Comparison of ENCODE assay signal across 8 mouse cellular contexts in genomic region chr10:82127850-82128401, GRCm38 (mm10). TPM values are rescaled to one million over a fixed set of nuclear protein-coding genes. Genes with fewer than 3 reads are reported as not detected.
DNase-seq lines count a peak whose midpoint lies in the region; ATAC-seq and TF ChIP-seq lines count a peak whose summit lies in the region.

Gene AU041133, plus strand, starts transcription at chr10:82128013.

- H3K4me3 ChIP-seq in bone marrow macrophage, adult 2 months (ENCODE audit: insufficient read depth, low read length): peak within 1 kb of the TSS; percentile 64
- peak within 1 kb of the TSS; percentile 57 for H3K4me3 ChIP-seq in embryonic fibroblast, embryonic 13.5 days (ENCODE audit: insufficient read depth, low read length)
- peak within 1 kb of the TSS; percentile 75 for H3K4me3 ChIP-seq in kidney, embryonic 14.5 days (ENCODE audit: low read length)
- H3K4me3 ChIP-seq in limb, embryonic 15.5 days: peak within 1 kb of the TSS; percentile 70

- TF ChIP-seq CTCF in bone marrow macrophage, adult 2 months (IDR thresholded peaks at IDR 0.05; ENCODE audit: low read depth, low read length): no peak
- no peak for TF ChIP-seq CTCF in embryonic fibroblast, embryonic 13.5 days (IDR thresholded peaks at IDR 0.05; ENCODE audit: borderline replicate concordance, insufficient read depth, low read length)

- WGBS in kidney, embryonic 14.5 days: 2% methylated on average over 41 of the region's 41 CpGs
- WGBS in limb, embryonic 15.5 days: 3% methylated on average over 41 of the region's 41 CpGs

- peaks cover 44% of the 10 kb centered on the region for H3K9me3 ChIP-seq in kidney, embryonic 14.5 days (ENCODE audit: control insufficient read depth, low read length)
- H3K9me3 ChIP-seq in limb, embryonic 15.5 days: peaks cover 12% of the 10 kb centered on the region

- no peaks in the 10 kb centered on the region for H3K27me3 ChIP-seq in kidney, embryonic 14.5 days (ENCODE audit: control insufficient read depth, insufficient read depth, low read length)
- no peaks in the 10 kb centered on the region for H3K27me3 ChIP-seq in limb, embryonic 15.5 days

- H3K9ac ChIP-seq in kidney, embryonic 14.5 days (ENCODE audit: low read depth, low read length): peak within 1 kb of the TSS; percentile 73
- peak within 1 kb of the TSS; percentile 53 for H3K9ac ChIP-seq in limb, embryonic 15.5 days

- 0 out of 2 replicates have a peak, but pooled peaks cover 2% of the 10 kb centered on the region for H3K4me1 ChIP-seq in bone marrow macrophage, adult 2 months (ENCODE audit: control insufficient read depth, insufficient read depth, low read length)
- no peaks in the 10 kb centered on the region for H3K4me1 ChIP-seq in embryonic fibroblast, embryonic 13.5 days (ENCODE audit: control insufficient read depth, insufficient read depth, low read length)
- no peaks in the 10 kb centered on the region for H3K4me1 ChIP-seq in kidney, embryonic 14.5 days (ENCODE audit: control insufficient read depth, insufficient read depth, low read length)
- no peaks in the 10 kb centered on the region for H3K4me1 ChIP-seq in limb, embryonic 15.5 days

- peak; percentile 94 for DNase-seq in A20 (ENCODE audit: low read depth, low spot score)
- DNase-seq in heart, adult 9 months (ENCODE audit: low spot score in 2 of 2): peak; percentile 83 to 90
- DNase-seq in monocyte, adult 2 months (ENCODE audit: low read depth in 1 of 2, low spot score in 2 of 2): peak; percentile 36 to 54
- DNase-seq in spleen, postnatal 36 days (ENCODE audit: low spot score in 2 of 2): peak; percentile 83 to 86

- H3K4me2 ChIP-seq in kidney, embryonic 14.5 days (replicated peaks; ENCODE audit: low read depth, low read length): peak within 1 kb of the TSS; percentile 50
- H3K4me2 ChIP-seq in limb, embryonic 15.5 days: peak within 1 kb of the TSS; percentile 54

- ATAC-seq in kidney, embryonic 14.5 days (ENCODE audit: low FRiP score, low TSS enrichment): peak; percentile 99
- ATAC-seq in limb, embryonic 15.5 days (ENCODE audit: insufficient number of reproducible peaks, low FRiP score, low TSS enrichment, low read depth): peak; percentile 97

- no peaks in the 10 kb centered on the region for H3K36me3 ChIP-seq in kidney, embryonic 14.5 days (ENCODE audit: control insufficient read depth, insufficient read depth, low read length)
- H3K36me3 ChIP-seq in limb, embryonic 15.5 days: peaks cover 7% of the 10 kb centered on the region; the same call in 1 of the 2 replicates

- no peak for TF ChIP-seq POLR2A in bone marrow macrophage, adult 2 months (IDR thresholded peaks at IDR 0.05; ENCODE audit: borderline replicate concordance, low read depth, low read length)
- TF ChIP-seq POLR2A in embryonic fibroblast, embryonic 13.5 days (IDR thresholded peaks at IDR 0.05; ENCODE audit: low read depth, low read length): peak; percentile 93

- H3K27ac ChIP-seq in bone marrow macrophage, adult 2 months (ENCODE audit: insufficient read depth, low read depth, low read length): 0 out of 2 replicates have a peak within 1 kb of the TSS, but pooled peaks have one; percentile 1
- H3K27ac ChIP-seq in embryonic fibroblast, embryonic 13.5 days (ENCODE audit: insufficient read depth, low read length): no peak within 1 kb of the TSS
- peak within 1 kb of the TSS; percentile 63; the same call in 1 of the 2 replicates for H3K27ac ChIP-seq in kidney, embryonic 14.5 days (ENCODE audit: low read depth, low read length)
- peak within 1 kb of the TSS; percentile 85 for H3K27ac ChIP-seq in limb, embryonic 15.5 days

RNA-seq across cellular contexts. Expression of gene AU041133, which starts in this region (rescaled TPM):
- polyA plus RNA-seq in bone marrow macrophage, adult 2 months (2012; ENCODE audit: insufficient read depth, insufficient read length, missing spikeins): 1.5 and 1.9 TPM in 2 replicates
- polyA plus RNA-seq in embryonic fibroblast, embryonic 13.5 days (2011; ENCODE audit: insufficient read length, low read depth, missing spikeins): 4.0 and 4.5 TPM in 2 replicates
- polyA plus RNA-seq in kidney, embryonic 14.5 days (2014; fragmentation: Nextera tagmentation; extraction: Ambion mirVana): 6.2 and 10.6 TPM in 2 replicates
- 4.8 and 5.5 TPM in 2 replicates for polyA plus RNA-seq in limb, embryonic 15.5 days (2015; fragmentation: Nextera tagmentation; extraction: Ambion mirVana)
